ENCODE assay signal across 28 mouse cellular contexts in the genomic region with DNA sequence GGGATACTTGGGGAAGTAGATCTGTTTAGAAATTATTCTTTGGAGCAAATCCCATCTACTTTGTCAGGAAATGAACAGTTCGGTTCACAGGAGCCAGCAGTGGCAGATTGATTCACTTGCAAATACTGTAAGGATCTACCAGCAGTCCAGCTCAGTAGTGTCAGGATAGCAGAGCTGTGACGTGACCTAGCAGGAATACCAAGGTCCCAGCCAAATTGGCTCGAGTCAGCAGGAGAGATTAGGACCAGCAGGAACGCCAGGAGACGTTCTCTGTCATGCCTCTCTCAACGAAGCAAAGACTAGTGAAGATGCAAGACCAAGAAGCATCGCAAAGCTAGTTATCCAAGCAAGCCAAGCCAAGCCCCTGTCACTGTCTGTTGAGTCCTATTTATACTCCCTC.
A peak's percentile ranks its signal among the peaks of the same experiment; 100 is the strongest.
DNase-seq lines count a peak whose midpoint lies in the region; ATAC-seq and TF ChIP-seq lines count a peak whose summit lies in the region.
"Had no signal": no experiment of that assay in that cellular context is flagged by ENCODE, and none has a peak within 500 bp of the region (broad histone marks: within the 10 kb centered on the region; RNA-seq: fewer than 3 reads in every experiment).

No protein-coding gene starts in this region.

- no peak overlapping the region for H3K9ac ChIP-seq in forebrain, postnatal 0 days
- H3K9ac ChIP-seq: embryonic facial prominence, embryonic 12.5 days; forebrain, embryonic 15.5 days; hindbrain, embryonic 14.5 days; limb, embryonic 15.5 days; liver, embryonic 15.5 days; lung, embryonic 14.5 days had no signal

- no peak for ATAC-seq in forebrain, postnatal 0 days
- ATAC-seq: forebrain, embryonic 15.5 days; intestine, postnatal 0 days; midbrain, embryonic 16.5 days had no signal

- 0 out of 2 replicates have a peak, but pooled peaks cover 3% of the 10 kb centered on the region for H3K4me1 ChIP-seq in heart, embryonic 10.5 days
- H3K4me1 ChIP-seq in forebrain, postnatal 0 days (ENCODE audit: insufficient read depth): no peaks in the 10 kb centered on the region
- H3K4me1 ChIP-seq: embryonic facial prominence, embryonic 12.5 days; forebrain, embryonic 10.5 days; forebrain, embryonic 15.5 days; limb, embryonic 10.5 days; limb, embryonic 15.5 days; liver, embryonic 15.5 days had no signal

- peak; percentile 8 for DNase-seq in adrenal gland, adult 2 months
- no peak for DNase-seq in adrenal gland, adult 18-20 months (ENCODE audit: low spot score in 2 of 2)
- peak; percentile 84 for DNase-seq in heart, adult 11 months
- DNase-seq in heart, embryonic 10.5 days (ENCODE audit: low spot score): no peak
- DNase-seq in lung, postnatal 10 days: peak; percentile 9
- DNase-seq in lung, postnatal 4 days: no peak
- peak; percentile 4 for DNase-seq in skeletal muscle tissue, adult 2 months (ENCODE audit: low read depth, low spot score)
- DNase-seq in forebrain, postnatal 0 days: no peak
- DNase-seq: cerebellum, adult 9-10 months; embryo, embryonic 11 days; gastrocnemius, postnatal 25 days; kidney, adult 9 months; kidney, postnatal 14 days; layer of hippocampus, adult 9-11 months; lung, embryonic 14.5 days; thymus, postnatal 4 days had no signal

- no peak overlapping the region for H3K4me3 ChIP-seq in heart, embryonic 10.5 days
- no peak overlapping the region for H3K4me3 ChIP-seq in forebrain, postnatal 0 days (ENCODE audit: low read depth, low read length)
- H3K4me3 ChIP-seq: embryonic facial prominence, embryonic 12.5 days; forebrain, embryonic 10.5 days; forebrain, embryonic 15.5 days; heart, adult 2 months; limb, embryonic 10.5 days; limb, embryonic 15.5 days; liver, embryonic 15.5 days had no signal

- no peaks in the 10 kb centered on the region for H3K9me3 ChIP-seq in heart, embryonic 10.5 days
- no peaks in the 10 kb centered on the region for H3K9me3 ChIP-seq in forebrain, postnatal 0 days (ENCODE audit: low read length)
- H3K9me3 ChIP-seq: embryonic facial prominence, embryonic 12.5 days; forebrain, embryonic 10.5 days; forebrain, embryonic 15.5 days; G1E; limb, embryonic 10.5 days; limb, embryonic 15.5 days; liver, embryonic 15.5 days had no signal

- WGBS in heart, embryonic 10.5 days: 66% methylated on average over 7 of the region's 7 CpGs
- 79% methylated on average over 7 of the region's 7 CpGs for WGBS in forebrain, postnatal 0 days

- H3K36me3 ChIP-seq in heart, embryonic 10.5 days: no peaks in the 10 kb centered on the region
- H3K36me3 ChIP-seq in forebrain, postnatal 0 days (ENCODE audit: insufficient read depth): no peaks in the 10 kb centered on the region
- H3K36me3 ChIP-seq: embryonic facial prominence, embryonic 12.5 days; forebrain, embryonic 10.5 days; forebrain, embryonic 15.5 days; G1E; limb, embryonic 10.5 days; limb, embryonic 15.5 days; liver, embryonic 15.5 days had no signal

- peaks cover 62% of the 10 kb centered on the region; the same call in 1 of the 2 replicates for H3K27me3 ChIP-seq in heart, embryonic 10.5 days (ENCODE audit: insufficient read depth, poor library complexity, severe bottlenecking)
- no peaks in the 10 kb centered on the region for H3K27me3 ChIP-seq in forebrain, postnatal 0 days (ENCODE audit: insufficient read depth, low read length)
- H3K27me3 ChIP-seq: forebrain, embryonic 15.5 days; liver, embryonic 15.5 days had no signal

- H3K4me2 ChIP-seq in forebrain, postnatal 0 days (ENCODE audit: low read depth): no peak overlapping the region
- H3K4me2 ChIP-seq: embryonic facial prominence, embryonic 12.5 days; forebrain, embryonic 15.5 days; hindbrain, embryonic 14.5 days; limb, embryonic 15.5 days; liver, embryonic 15.5 days; lung, embryonic 14.5 days; midbrain, embryonic 11.5 days had no signal

- no peak for TF ChIP-seq CTCF in forebrain, postnatal 0 days (IDR thresholded peaks at IDR 0.05; ENCODE audit: low read depth)

- no peak overlapping the region for H3K27ac ChIP-seq in heart, embryonic 10.5 days
- no peak overlapping the region for H3K27ac ChIP-seq in forebrain, postnatal 0 days (ENCODE audit: low read depth, low read length)
- H3K27ac ChIP-seq: embryonic facial prominence, embryonic 12.5 days; forebrain, embryonic 10.5 days; forebrain, embryonic 15.5 days; heart, adult 2 months; hindbrain, embryonic 14.5 days; limb, embryonic 10.5 days; limb, embryonic 15.5 days; liver, embryonic 15.5 days had no signal

Comparison
In these comparisons a context has a peak if more than half of its experiments do, and no peak if none do; other contexts are left out.
1. DNase-seq: peak in adrenal gland, adult 2 months (single experiment), heart, adult 11 months (single experiment), lung, postnatal 10 days (single experiment) and skeletal muscle tissue, adult 2 months (single experiment); none in adrenal gland, adult 18-20 months (0 of 2), heart, embryonic 10.5 days (single experiment), lung, postnatal 4 days (0 of 2) and forebrain, postnatal 0 days (single experiment).